Mouse (Mus musculus) erythroblast, embryonic 14.5 days (primary cell): ENCODE data around the gene Nyap2.

Experiments used
- GATA1 ChIP-seq: IDR thresholded peaks from 2 replicates; pipeline ENCODE4 v1.6.1; 2012; ENCODE audit warnings: low read length, inconsistent platforms, mixed read lengths
- TAL1 ChIP-seq: IDR thresholded peaks from 3 replicates; pipeline ENCODE4 v1.6.1; 2012; ENCODE audit warnings: low read length, inconsistent platforms, mixed read lengths

GRCm38 (mm10) chr1:81250068-81250467 lies 173.3 kb downstream of the Nyap2 start:
- TF ChIP-seq GATA1: no peak
- TF ChIP-seq TAL1: no peak
